Mouse (Mus musculus) hindbrain, embryonic 15.5 days (tissue): ENCODE measurements at regions not wholly inside any gene's neighbourhood (a gene's known extent, or its start where the extent isn't known, plus 50 kb on each side); places are given as distances from the start of the nearest gene placed in this dataset.

Source experiments
- ATAC-seq: fragments of 200-750 bp; cut with Nextera tagmentation; 2 replicates; pipeline ENCODE4 v1.8.0; 2017; ENCODE audit warnings: low read depth, moderate number of reproducible peaks, moderate TSS enrichment; ENCODE audit not compliant: low FRiP score
- H3K27ac ChIP-seq: fragments of 300-500 bp; sonication (generic); replicated peaks from 2 replicates; pipeline ENCODE4 v1.5.1; 2015; ENCODE audit warnings: mild to moderate bottlenecking, inconsistent platforms
- H3K27me3 ChIP-seq: fragments of 300-500 bp; sonication (generic); 2 replicates; pipeline ENCODE4 v1.6.1; 2015; ENCODE audit warnings: control low read depth, inconsistent platforms
- H3K36me3 ChIP-seq: fragments of 300-500 bp; sonication (generic); 2 replicates; pipeline ENCODE4 v1.6.1; 2015; ENCODE audit warnings: control low read depth, inconsistent platforms
- H3K4me1 ChIP-seq: fragments of 300-500 bp; sonication (generic); replicated peaks from 2 replicates; pipeline ENCODE4 v1.6.1; 2015; ENCODE audit warnings: control low read depth, inconsistent platforms
- H3K4me2 ChIP-seq: fragments of 300-500 bp; sonication (generic); 2 replicates; pipeline ENCODE4 v1.6.1; 2015; ENCODE audit warnings: moderate library complexity, mild to moderate bottlenecking, inconsistent platforms
- H3K4me3 ChIP-seq: fragments of 300-500 bp; sonication (generic); 2 replicates; pipeline ENCODE4 v1.5.1; 2015; ENCODE audit warnings: mild to moderate bottlenecking, inconsistent platforms
- H3K9ac ChIP-seq: fragments of 300-500 bp; sonication (generic); 2 replicates; pipeline ENCODE4 v1.6.1; 2015; ENCODE audit warnings: inconsistent platforms
- H3K9me3 ChIP-seq: fragments of 300-500 bp; sonication (generic); 2 replicates; pipeline ENCODE4 v1.6.1; 2016; ENCODE audit warnings: control low read depth, inconsistent platforms
- WGBS: fragments of 180-500 bp; shearing (Covaris S2); methylation state at CpG from one replicate; pipeline ENCODE4 v1.1.7; 2015; 5-methylcytosine and 5-hydroxymethylcytosine counted together

- H3K4me3 ChIP-seq = no peak overlapping the region
- H3K9ac ChIP-seq = no peak overlapping the region
- ATAC-seq = no peak
- no peak overlapping the region for H3K27ac ChIP-seq
- no peaks in the 10 kb centered on the region for H3K9me3 ChIP-seq
- no peak overlapping the region for H3K4me2 ChIP-seq
- 90% methylated on average over 4 of the region's 4 CpGs for WGBS
- no peaks in the 10 kb centered on the region for H3K27me3 ChIP-seq
- no peaks in the 10 kb centered on the region for H3K36me3 ChIP-seq
- peaks cover 4% of the 10 kb centered on the region; the same call in 1 of the 2 replicates for H3K4me1 ChIP-seq
Measured at GRCm38 (mm10) chr17:4201300-4201699, 505.2 kb upstream of the Nox3 start.

DNA sequence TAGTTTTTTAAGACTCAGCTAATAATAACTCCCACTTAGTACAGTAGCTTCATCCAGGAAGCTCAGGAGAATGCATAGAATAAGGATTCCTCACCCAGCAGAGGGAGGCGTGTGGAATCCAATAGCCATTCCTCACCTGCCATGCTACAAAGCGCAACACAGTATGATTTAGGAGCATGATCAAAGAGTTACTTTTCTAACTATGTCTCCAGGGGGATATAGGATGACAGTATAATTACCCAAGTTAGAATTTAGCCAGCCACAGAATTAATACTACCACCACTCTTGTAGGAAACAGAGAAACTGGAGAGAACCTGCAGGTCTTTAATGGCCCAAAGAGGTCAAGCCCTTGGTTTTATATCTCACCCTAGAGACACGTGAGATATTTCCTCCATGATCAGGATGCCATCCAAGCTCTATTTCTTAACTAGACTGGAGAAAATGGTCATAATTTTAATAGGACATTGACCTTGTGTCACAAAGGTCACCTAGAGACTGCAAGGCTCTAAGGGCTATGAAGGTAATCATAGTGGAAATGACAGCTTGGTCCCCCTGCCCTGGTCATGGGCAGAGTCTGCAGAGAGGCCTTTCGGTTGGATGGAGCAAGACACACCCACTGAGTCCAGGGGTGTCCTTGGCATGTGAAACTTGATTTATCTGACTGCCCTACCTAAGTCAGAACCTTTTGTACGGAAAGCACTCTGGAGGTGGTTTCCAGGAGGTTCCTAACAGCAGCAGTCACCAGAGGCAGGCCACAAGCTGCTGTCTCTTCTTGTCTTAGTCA is 512.3 kb upstream of the Nox3 start:
- H3K9ac ChIP-seq = no peak overlapping the region

DNA sequence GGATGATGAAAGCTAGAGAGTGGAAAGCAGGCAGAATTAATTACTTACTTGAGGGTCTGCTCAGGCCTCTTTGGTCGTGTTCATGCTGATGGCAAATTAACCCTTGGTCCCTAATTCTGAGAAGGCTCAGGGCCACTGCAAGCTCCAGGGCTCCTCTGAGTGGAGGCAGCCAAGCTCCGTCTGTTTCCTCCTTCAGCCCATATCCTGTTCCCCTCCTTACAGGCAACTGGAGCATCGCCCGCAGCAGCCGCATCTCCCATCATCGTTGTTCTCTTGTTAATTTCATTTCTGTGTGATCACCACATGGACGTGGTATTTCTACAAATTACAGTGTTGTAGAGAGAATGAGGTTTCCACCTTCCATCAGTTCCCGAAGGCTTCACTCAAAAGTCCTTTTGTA is 513.6 kb upstream of the Nox3 start:
- H3K9ac ChIP-seq = no peak overlapping the region

More for the DNA sequence above, 512.3 kb upstream of the Nox3 start:
- Histone ChIP-seq H3K27ac (no peak overlapping the region), H3K36me3 (no peaks in the 10 kb centered on the region), H3K4me2 (no peak overlapping the region), H3K4me3 (no peak overlapping the region), H3K9me3 (no peaks in the 10 kb centered on the region), H3K4me1 (0 out of 2 replicates have a peak, but pooled peaks cover 7% of the 10 kb centered on the region), H3K27me3 (no peaks in the 10 kb centered on the region)
- WGBS = 85% methylated on average over 5 of the region's 5 CpGs
- ATAC-seq = no peak

GRCm38 (mm10) chr17:4212586-4212985 is 516.5 kb upstream of the Nox3 start:
- Histone ChIP-seq H3K36me3 (no peaks in the 10 kb centered on the region), H3K4me1 (peaks cover 15% of the 10 kb centered on the region; the same call in 1 of the 2 replicates), H3K4me2 (no peak overlapping the region), H3K4me3 (no peak overlapping the region), H3K27me3 (no peaks in the 10 kb centered on the region), H3K9ac (no peak overlapping the region), H3K27ac (no peak overlapping the region), H3K9me3 (no peaks in the 10 kb centered on the region)
- 49% methylated on average over 4 of the region's 4 CpGs for WGBS
- no peak for ATAC-seq

More for the DNA sequence above, 513.6 kb upstream of the Nox3 start:
- Histone ChIP-seq H3K36me3 (no peaks in the 10 kb centered on the region), H3K9me3 (no peaks in the 10 kb centered on the region), H3K4me1 (0 out of 2 replicates have a peak, but pooled peaks cover 7% of the 10 kb centered on the region), H3K4me3 (no peak overlapping the region), H3K4me2 (no peak overlapping the region), H3K27me3 (no peaks in the 10 kb centered on the region), H3K27ac (no peak overlapping the region)
- no peak for ATAC-seq
- WGBS = 83% methylated on average over 8 of the region's 8 CpGs

DNA sequence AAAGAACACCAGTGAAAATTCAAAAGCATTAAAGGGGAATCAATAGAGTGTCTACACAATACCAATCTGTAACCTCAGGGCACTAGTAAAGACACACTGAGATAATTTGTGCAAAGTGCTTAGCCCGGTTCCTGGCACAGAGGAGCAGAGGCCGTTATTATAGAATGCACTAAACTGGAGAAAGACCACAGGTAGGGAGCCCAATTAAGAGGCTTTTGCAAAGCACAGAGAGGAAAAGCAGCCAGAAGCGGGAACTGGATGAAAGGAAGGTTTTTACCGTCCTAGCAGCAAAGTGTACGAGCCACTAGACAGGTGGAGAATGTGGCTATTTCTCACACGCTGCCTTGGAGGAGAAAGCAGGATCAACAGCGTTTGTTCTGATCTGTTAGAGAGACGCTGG is 518.9 kb upstream of the Nox3 start:
- WGBS = 62% methylated on average over 8 of the region's 8 CpGs

DNA sequence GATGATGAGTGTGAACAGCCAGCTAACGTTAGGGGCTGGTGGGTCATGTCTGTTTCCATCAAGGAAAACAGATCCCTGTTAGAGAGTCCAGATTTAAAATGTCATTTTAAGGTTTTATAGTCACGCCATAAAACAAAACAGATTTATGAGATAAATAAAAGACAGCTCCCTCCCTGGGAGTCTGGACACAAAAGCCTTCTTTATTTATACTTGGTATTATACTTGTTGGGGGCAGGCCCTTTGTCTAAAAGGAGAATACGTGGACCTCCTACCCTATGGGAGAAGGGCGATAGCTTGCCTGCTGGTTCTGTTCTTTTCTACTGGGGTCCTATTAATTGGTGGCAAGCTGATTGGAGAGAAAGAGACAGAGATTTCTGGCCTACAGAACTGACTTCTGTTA is 520.1 kb upstream of the Nox3 start:
- Histone ChIP-seq H3K4me1 (peaks cover 18% of the 10 kb centered on the region; the same call in 1 of the 2 replicates), H3K4me3 (no peak overlapping the region), H3K9ac (no peak overlapping the region), H3K27ac (no peak overlapping the region), H3K27me3 (no peaks in the 10 kb centered on the region), H3K36me3 (no peaks in the 10 kb centered on the region), H3K4me2 (no peak overlapping the region), H3K9me3 (no peaks in the 10 kb centered on the region)
- ATAC-seq = no peak
- WGBS = 45% methylated on average over 4 of the region's 4 CpGs

More for the DNA sequence above, 518.9 kb upstream of the Nox3 start:
- Histone ChIP-seq H3K9me3 (no peaks in the 10 kb centered on the region), H3K4me3 (no peak overlapping the region), H3K4me2 (no peak overlapping the region), H3K27ac (no peak overlapping the region), H3K9ac (no peak overlapping the region), H3K4me1 (peaks cover 15% of the 10 kb centered on the region; the same call in 1 of the 2 replicates), H3K36me3 (no peaks in the 10 kb centered on the region), H3K27me3 (no peaks in the 10 kb centered on the region)
- no peak for ATAC-seq

GRCm38 (mm10) chr17:4216750-4217149 is 520.7 kb upstream of the Nox3 start:
- Histone ChIP-seq H3K9ac (no peak overlapping the region), H3K9me3 (no peaks in the 10 kb centered on the region), H3K36me3 (no peaks in the 10 kb centered on the region), H3K27ac (no peak overlapping the region), H3K4me1 (peaks cover 18% of the 10 kb centered on the region; the same call in 1 of the 2 replicates), H3K4me3 (no peak overlapping the region), H3K4me2 (no peak overlapping the region), H3K27me3 (no peaks in the 10 kb centered on the region)
- 68% methylated on average over 8 of the region's 8 CpGs for WGBS
- no peak for ATAC-seq

DNA sequence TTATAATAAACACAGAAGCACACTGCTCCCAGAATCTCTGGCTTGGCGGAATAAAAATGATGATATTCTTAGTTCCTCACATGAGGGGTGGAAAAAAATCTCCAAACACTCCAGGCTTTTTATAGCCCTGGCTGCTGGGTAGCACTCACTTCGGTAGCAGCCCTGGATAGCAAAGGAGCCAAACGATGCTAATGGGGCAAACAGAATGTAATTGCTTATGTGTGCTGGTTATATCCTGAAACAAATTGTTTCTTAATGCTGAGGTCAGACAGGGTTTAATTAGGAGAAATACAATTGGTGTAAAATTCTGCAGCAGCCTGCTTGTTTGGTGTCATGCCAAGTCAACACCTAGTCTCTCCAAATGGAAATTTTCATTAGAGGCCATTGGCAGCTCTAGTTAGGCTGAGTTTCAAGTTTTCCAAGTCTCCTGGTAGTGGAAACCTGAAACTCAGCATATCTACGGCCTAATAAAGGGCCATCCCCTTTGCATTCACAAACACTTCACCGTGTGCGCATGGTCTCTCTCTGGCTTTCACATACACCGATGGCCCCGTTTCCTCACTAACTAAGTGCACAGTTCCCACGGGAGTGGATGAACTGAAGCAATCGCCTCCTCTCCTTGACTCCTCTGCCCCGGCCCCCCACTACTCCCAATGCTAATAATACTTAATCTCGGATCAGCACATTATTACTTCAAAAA is 524.8 kb upstream of the Nox3 start:
- no peaks in the 10 kb centered on the region for H3K9me3 ChIP-seq
- WGBS = 64% methylated on average over 12 of the region's 12 CpGs
- H3K27me3 ChIP-seq = no peaks in the 10 kb centered on the region
- no peaks in the 10 kb centered on the region for H3K36me3 ChIP-seq
- H3K4me1 ChIP-seq = peaks cover 11% of the 10 kb centered on the region; the same call in 1 of the 2 replicates
- H3K4me3 ChIP-seq = no peak overlapping the region
- no peak overlapping the region for H3K27ac ChIP-seq
- ATAC-seq = no peak
- no peak overlapping the region for H3K4me2 ChIP-seq
- no peak overlapping the region for H3K9ac ChIP-seq

DNA sequence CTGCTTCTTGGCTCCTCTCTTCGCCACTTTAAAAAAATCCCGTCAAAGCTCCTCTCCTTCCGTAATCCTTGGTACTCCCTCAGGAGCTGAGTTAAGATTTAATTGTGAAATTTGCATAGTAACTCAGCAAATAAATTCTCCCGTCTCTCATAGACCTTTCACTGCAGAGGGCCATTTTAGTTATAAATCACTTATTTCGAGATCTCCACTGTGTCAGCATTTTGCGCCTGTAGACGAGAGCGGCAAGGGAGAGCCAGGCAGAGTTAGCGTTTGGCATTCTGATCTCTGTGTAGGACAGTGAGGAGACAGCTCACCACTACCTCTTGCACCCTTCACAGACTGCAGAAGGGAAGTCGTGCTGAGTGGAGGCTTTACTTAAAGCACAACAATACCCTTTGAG is 531.8 kb upstream of the Nox3 start:
- Histone ChIP-seq H3K27ac (peak overlapping the region; percentile 58; the same call in 1 of the 2 replicates), H3K4me3 (no peak overlapping the region), H3K9me3 (no peaks in the 10 kb centered on the region), H3K9ac (no peak overlapping the region), H3K36me3 (no peaks in the 10 kb centered on the region), H3K4me1 (peaks cover 11% of the 10 kb centered on the region; the same call in 1 of the 2 replicates), H3K4me2 (peak overlapping the region; percentile 28; the same call in 1 of the 2 replicates), H3K27me3 (no peaks in the 10 kb centered on the region)
- WGBS = 46% methylated on average over 10 of the region's 10 CpGs
- no peak for ATAC-seq

DNA sequence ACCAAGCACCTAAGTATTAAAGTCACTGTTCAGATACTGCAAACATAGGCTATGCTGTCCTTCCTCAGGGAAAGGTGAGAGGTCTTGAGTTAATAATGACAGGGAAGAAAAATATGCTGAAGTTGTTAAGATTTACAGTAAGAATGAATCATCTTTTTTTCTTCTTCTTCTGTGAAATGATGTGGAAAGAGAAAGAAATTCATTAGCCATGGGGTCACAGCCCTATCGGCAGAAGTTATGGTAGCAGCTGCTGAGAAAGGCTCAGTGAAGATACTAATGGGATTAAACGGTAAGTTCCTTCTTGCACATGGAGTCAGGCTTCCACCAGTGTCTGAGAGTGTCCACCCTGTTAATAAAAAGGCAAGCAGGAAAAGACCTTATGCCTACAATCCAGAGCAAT is 533.9 kb upstream of the Nox3 start:
- H3K4me1 ChIP-seq = peaks cover 11% of the 10 kb centered on the region; the same call in 1 of the 2 replicates
- no peaks in the 10 kb centered on the region for H3K36me3 ChIP-seq
- H3K4me3 ChIP-seq = no peak overlapping the region
- no peaks in the 10 kb centered on the region for H3K9me3 ChIP-seq
- WGBS = 56% methylated on average over 2 of the region's 2 CpGs
- H3K9ac ChIP-seq = no peak overlapping the region
- H3K27ac ChIP-seq = no peak overlapping the region
- H3K27me3 ChIP-seq = no peaks in the 10 kb centered on the region
- no peak for ATAC-seq
- no peak overlapping the region for H3K4me2 ChIP-seq

DNA sequence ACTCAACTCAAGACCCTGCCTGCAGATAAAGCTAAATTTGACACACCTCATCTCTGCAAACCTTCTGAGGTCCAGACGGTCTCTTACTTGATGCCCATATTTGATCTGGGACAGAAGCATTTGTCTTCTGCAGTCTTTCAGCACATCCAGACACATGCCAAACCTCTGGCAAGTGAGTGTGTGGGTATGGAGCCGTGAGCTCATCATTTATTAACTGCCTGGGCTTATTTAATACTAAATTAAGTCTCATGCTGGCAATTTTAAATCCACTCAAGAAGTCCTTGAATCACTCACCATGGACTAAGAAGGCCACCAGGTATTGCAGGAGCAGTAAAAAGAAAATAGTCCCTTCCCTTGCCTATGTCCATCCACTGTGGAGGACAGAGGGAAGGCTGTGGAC is 554.4 kb upstream of the Nox3 start:
- H3K9me3 ChIP-seq = no peaks in the 10 kb centered on the region
- no peak overlapping the region for H3K4me2 ChIP-seq
- no peak for ATAC-seq
- no peak overlapping the region for H3K4me3 ChIP-seq
- H3K9ac ChIP-seq = no peak overlapping the region
- no peak overlapping the region for H3K27ac ChIP-seq
- no peaks in the 10 kb centered on the region for H3K4me1 ChIP-seq
- H3K36me3 ChIP-seq = no peaks in the 10 kb centered on the region
- WGBS = 88% methylated on average over 2 of the region's 2 CpGs
- no peaks in the 10 kb centered on the region for H3K27me3 ChIP-seq

GRCm38 (mm10) chr17:4265471-4265870 is 569.4 kb upstream of the Nox3 start:
- ATAC-seq = no peak
- WGBS = 51% methylated on average over 6 of the region's 6 CpGs
- H3K9ac ChIP-seq = no peak overlapping the region
- H3K4me1 ChIP-seq = peaks cover 11% of the 10 kb centered on the region
- H3K27ac ChIP-seq = no peak overlapping the region
- H3K36me3 ChIP-seq = no peaks in the 10 kb centered on the region
- H3K4me2 ChIP-seq = no peak overlapping the region
- no peak overlapping the region for H3K4me3 ChIP-seq
- no peaks in the 10 kb centered on the region for H3K9me3 ChIP-seq
- no peaks in the 10 kb centered on the region for H3K27me3 ChIP-seq
